In the genomic region with DNA sequence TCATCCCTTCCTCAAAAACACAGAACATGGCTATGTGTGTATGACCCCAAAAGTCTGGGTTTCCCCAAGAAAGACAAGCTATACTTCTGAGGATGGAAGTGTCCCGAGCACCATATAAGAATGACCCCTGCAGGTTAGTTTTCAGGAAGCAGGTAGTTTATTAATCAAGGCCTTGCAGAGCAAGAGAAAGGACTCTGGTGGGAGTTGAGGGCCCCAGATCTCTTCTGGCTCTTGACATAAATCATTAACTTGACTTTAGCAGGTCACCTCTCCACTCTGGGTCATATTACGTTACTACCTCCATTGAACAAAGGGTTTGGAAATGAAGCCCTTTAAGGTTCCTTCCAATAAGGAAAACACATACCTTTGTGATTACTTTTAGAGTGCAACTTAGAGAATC, we compare ENCODE assay signal across 13 mouse cellular contexts. TPM values are rescaled to one million over a fixed set of nuclear protein-coding genes. Genes with fewer than 3 reads are reported as not detected.
"Had no signal": no experiment of that assay in that cellular context is flagged by ENCODE, and none has a peak within 500 bp of the region (broad histone marks: within the 10 kb centered on the region; RNA-seq: fewer than 3 reads in every experiment).

No protein-coding gene starts in this region.

- H3K9ac ChIP-seq: hindbrain, embryonic 14.5 days; limb, embryonic 15.5 days; liver, embryonic 12.5 days; neural tube, embryonic 13.5 days had no signal

- H3K9me3 ChIP-seq: limb, embryonic 15.5 days; liver, embryonic 12.5 days; midbrain, embryonic 10.5 days; neural tube, embryonic 13.5 days had no signal

- H3K4me3 ChIP-seq: limb, embryonic 15.5 days; liver, embryonic 12.5 days; midbrain, embryonic 10.5 days; neural tube, embryonic 13.5 days had no signal

- H3K27ac ChIP-seq: hindbrain, embryonic 14.5 days; limb, embryonic 15.5 days; liver, embryonic 12.5 days; midbrain, embryonic 10.5 days; neural tube, embryonic 13.5 days had no signal

- H3K36me3 ChIP-seq: limb, embryonic 15.5 days; liver, embryonic 12.5 days; midbrain, embryonic 10.5 days; neural tube, embryonic 13.5 days had no signal

- H3K4me2 ChIP-seq: hindbrain, embryonic 14.5 days; limb, embryonic 15.5 days; liver, embryonic 12.5 days; neural tube, embryonic 13.5 days had no signal

- H3K27me3 ChIP-seq: limb, embryonic 15.5 days; liver, embryonic 12.5 days; neural tube, embryonic 13.5 days had no signal

- DNase-seq: kidney, adult 8-10 months; lung, postnatal 14 days; right cerebral cortex, postnatal 4 days; spleen, adult 18-20 months; thymus, adult 18-20 months; thymus, postnatal 14 days had no signal

- H3K4me1 ChIP-seq: neural tube, embryonic 13.5 days had no signal

- ATAC-seq: intestine, embryonic 16.5 days; liver, embryonic 12.5 days had no signal

RNA-seq across cellular contexts. Expression of a gene that starts 15.7 kb away (rescaled TPM):
- polyA plus RNA-seq: hindbrain, embryonic 14.5 days; intestine, embryonic 16.5 days; midbrain, embryonic 10.5 days; neural tube, embryonic 13.5 days; stomach, embryonic 14.5 days had no signal
